Mouse (Mus musculus) heart, adult 8-10 months (tissue): ENCODE data around the gene BC004004. TPM values are rescaled to one million over a fixed set of nuclear protein-coding genes. Genes with fewer than 3 reads are reported as not detected.
"Not testable (repeated sequence)": the region's sequence is repeated elsewhere in the genome, so short reads cannot be mapped to it uniquely, and the experiment has no call there.

ENCODE experiments used
- DNase-seq: peaks from one replicate; pipeline ENCODE4 v3.0.0; 2022; ENCODE audit warnings: low spot score
- total RNA-seq, 4 experiments: library from RNA; stranded (reverse); gene quantifications; 2 replicates each; pipeline ENCODE4 v1.2.4; 2022

Gene BC004004
- total RNA-seq, 4 experiments from 2014 or later = 294 to 476 (median 372) TPM

DNA sequence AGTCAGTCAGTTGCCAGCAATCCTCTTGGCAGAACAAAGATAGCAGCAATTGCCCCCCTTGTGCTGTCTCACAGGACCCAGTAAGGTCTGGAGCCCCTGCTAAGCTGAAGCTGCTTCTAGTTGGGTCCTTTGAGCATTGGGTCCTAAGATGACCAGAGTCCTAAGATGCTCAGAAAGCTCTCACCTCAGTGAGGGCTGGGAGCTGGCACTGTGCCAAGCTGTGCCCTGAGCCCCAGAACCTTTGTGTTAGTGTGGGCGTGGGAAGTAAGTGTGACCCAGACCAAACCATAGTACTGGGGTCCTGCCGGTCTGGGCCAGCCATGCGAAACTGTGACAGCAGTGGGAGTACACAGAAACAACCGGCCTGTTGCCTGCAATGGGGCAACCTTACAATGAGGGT lies 30.7 kb downstream of the BC004004 start:
- DNase-seq = no peak

DNA sequence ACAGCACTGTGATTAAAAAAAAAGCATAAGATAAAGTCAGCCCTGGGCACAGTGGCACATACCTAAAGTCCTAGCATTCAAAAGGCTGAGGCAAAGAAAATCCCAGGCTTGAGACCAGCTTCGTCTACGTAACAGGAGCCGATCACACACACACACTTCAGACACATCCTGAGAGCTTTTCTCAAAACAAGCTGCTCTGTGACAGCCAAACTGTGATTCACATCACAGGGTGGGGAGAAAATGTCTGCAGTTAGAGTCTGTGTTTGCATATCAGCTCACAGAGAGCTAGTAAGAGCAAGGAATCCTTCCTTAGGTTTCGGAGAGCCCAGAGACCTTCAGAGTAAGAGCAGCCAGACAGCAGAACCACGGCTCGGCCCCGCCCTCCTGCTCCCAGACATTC lies 32.3 kb downstream of the BC004004 start:
- no peak for DNase-seq

- DNase-seq = no peak
Measured at GRCm38 (mm10) chr17:29301421-29301820, 32.8 kb downstream of the BC004004 start.

GRCm38 (mm10) chr17:29302149-29302548 lies 33.6 kb downstream of the BC004004 start:
- DNase-seq = no peak

DNA sequence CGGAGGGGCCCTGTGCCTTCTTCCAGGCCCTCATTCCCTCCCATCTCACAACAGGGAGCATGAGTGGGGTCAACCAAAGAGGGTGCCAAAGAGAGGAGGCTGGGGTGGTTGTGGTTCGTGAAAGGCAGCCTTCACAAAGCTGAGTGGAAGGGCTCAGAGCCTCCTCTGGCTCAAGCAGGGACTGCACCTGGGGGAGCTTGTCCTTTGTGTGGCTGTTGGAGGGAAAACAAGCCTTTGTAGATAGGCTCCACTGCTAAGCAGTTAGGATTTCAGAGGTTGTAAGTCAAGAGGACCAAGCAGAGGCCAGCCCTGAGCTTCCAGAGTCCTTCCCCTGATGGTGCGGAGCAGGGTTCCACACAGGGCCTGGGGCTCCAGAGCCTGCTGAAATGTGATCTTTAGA lies 34.5 kb downstream of the BC004004 start:
- no peak for DNase-seq

DNA sequence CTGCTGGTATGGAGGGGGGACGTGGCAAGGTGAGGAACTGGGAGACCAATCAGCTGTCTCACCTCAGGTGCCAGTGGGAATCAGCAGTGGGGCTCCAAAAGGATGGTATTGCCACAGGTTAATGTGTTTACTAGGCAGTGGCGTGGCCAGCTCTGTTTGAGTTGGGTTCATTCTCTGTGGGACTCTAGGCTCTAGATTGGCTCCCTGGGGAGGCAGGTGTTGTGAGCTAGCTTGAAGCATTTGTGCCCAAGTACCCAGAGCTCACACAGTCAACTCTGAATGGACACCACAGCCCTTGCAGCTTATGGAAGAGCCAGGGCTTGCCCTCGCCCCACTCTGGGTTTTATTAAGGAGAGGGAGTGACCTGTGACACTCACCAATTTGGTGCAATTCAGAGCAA lies 35.3 kb downstream of the BC004004 start:
- DNase-seq = no peak

DNA sequence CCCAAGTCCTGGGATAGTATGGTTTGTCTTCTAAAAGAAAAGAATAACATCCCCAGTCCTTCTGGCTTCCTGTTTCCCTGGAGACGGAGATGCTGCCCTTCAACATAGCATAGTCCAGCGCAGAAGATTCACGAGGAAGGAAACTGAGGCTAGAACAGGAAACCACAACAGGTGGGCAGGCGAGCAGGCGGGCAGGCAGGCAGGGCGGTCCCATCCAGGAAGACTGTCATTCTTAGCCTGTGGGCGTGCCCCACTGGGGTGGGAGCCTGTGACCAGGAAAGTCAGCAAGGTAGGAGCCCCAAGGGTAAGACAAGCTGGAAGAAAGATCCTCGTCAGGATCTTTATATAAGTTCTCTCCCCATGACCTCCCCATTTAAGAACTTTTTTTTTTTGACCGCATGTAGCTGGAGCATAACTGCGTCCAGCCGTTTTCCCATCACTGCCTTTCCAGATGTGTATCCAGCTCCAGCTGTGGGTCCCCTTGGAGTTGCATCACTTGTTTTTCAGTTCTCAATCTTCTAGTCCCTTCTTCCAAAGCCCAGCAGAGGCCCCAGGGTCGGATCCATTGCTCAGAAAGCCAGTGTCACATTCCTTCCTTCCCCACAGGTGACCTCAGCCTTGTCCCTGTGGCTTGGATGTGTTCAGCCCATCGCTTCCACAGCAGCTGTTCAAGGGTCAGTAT lies 35.9 kb downstream of the BC004004 start:
- peak; percentile 42 for DNase-seq

DNA sequence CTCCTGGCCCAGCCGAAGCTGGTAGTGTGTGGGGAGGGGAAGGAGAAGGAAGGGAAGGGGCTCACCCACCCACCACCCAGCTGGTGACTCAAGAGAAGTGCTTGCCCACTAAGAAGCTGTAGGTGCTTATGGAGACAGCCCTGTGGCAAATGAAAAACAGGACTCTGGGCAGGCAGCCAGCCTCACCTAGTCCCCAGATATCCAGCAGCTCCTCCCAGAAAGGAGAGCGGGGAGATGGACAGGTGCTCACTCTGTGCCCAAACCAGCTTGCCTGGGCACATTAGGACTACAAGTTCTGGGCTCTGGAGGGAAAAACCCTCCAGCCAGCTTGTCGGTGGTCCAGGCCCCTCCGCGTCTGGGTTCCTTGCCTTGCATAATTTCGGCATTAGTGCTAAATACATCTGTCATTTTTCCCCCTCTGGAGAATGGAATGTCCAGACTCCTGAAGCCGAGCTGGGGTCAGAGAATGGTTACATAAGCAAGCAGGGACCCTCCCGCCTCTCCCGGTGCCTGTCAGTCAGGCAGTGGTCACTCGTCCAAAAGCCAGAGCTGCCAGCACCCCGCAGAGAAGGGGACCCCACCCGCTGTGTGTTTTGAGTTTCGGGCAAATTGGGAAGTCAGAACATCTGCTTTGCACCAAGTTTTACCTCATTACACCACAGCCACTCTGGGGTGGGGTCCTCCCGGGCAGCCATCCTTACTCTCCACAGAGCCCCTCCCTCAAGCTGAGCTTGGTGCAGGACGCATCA lies 36.6 kb downstream of the BC004004 start:
- DNase-seq = no peak

GRCm38 (mm10) chr17:29305871-29306270 lies 37.3 kb downstream of the BC004004 start:
- DNase-seq = no peak

DNA sequence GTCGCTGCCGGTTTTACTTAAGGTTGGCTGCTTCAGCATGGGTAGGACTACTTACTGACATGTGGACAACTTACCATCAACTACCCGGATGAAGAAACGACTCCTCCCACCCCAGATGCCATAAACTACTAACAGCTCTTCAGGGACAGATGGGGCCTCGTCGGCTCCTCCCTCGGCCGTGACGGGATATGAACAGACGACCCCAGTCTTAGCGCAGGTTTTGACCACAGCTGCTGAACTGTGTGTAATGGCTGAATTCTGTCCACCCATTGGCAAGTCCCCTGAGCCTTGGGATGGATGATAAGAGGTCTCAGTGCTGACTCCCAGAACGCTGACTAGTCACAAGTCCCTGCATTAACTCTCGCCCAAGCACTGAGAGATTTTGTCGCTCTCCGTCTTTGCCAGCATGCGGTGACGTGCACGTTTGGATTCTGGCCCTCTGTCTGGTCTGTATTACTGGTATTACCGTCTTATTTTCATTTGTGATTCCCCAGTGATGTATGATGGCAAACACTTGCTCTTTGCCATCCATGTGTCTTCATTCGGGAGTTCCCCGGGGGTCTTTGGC lies 41.6 kb downstream of the BC004004 start:
- peak; percentile 39 for DNase-seq

GRCm38 (mm10) chr17:29311602-29312001 lies 43.0 kb downstream of the BC004004 start:
- no peak for DNase-seq

DNA sequence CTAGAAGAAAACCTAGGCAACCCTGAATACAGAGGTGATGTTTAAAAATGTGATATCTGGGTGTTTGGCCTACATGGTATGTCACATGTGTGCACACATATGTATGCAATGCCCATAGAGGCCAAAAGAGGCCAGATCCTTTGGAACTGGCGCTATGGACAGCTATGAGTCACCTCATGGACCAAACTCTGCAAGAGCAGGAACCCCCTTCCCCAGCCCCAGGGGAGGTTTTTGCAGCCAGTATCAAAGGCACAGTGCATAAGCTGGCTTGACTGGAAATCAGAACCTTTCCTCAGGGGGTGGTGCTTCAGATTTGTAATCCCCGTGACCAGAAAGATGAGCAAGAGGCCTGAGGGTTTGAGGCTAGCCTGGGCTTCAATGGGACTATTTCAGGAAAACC lies 43.5 kb downstream of the BC004004 start:
- no peak for DNase-seq

DNA sequence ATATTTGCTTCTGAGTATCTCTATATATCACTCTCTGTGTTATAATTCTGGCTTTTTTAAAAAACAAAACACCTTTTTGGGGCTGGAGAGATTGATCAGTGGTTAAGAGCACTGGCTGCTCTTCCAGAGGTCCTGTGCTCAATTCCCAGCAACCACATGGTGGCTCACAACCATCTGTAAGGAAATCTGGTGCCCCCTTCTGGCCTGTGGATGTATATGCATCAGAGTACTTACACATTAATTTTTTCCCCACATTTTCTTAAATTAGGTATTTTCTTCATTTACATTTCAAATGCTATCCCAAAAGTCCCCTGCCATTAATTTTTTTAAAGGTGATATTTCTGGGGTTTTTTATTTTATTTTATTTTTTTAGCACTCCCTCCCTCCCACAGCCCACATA lies 44.7 kb downstream of the BC004004 start:
- DNase-seq = no peak

GRCm38 (mm10) chr17:29315672-29316465 lies 47.3 kb downstream of the BC004004 start:
- no peak for DNase-seq

- DNase-seq = no peak
Measured at GRCm38 (mm10) chr17:29316891-29317290, 48.3 kb downstream of the BC004004 start.

DNA sequence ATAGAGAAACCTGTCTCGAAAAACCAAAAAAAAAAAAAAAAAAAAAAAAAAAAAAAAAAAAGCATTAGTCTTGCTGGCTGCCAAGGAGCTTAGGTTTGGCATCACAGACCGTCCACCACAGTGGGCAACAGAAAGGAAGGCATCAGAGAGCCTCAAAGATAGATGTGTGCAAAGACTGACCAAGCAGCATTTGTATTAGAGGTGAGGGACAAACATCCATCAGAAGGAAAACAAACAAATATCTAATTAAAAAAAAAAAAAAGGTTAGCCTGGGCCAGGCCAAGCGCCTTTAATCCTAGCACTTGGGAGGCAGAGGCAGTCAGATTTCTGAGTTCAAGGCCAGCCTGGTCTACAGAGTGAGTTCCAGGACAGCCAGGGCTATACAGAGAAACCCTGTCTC lies 48.8 kb downstream of the BC004004 start, which contains the start of gene Pi16:
Pi16 (plus strand) TSS at position 301 of the 400 bp plus-strand sequence.
- DNase-seq = not testable (repeated sequence)

DNA sequence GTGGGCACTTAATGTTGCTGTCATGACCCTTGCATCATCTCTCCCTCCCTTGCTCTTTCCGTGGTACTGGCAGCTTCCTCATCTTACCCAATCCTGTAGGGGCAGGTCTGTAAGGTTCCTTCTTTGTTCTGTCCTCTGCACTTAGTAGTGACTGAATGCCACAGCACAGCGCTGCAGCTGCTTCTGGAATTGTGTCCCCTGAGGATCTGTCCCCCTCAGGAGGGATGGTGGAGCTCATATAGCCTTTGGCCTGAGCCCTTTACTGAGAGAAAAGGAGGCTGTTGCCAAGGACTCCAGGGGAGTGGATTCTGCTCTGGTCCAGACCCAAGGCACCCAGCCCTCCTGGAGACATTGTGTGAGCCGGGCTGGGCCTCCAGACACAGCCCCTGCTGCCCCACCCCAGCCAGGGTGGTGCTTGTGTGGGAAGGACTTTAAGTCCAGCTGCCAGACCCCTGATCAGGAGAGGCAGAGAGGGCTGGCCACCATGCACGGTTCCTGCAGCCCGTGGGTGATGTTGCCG lies 50.2 kb downstream of the BC004004 start:
- DNase-seq = no peak

DNA sequence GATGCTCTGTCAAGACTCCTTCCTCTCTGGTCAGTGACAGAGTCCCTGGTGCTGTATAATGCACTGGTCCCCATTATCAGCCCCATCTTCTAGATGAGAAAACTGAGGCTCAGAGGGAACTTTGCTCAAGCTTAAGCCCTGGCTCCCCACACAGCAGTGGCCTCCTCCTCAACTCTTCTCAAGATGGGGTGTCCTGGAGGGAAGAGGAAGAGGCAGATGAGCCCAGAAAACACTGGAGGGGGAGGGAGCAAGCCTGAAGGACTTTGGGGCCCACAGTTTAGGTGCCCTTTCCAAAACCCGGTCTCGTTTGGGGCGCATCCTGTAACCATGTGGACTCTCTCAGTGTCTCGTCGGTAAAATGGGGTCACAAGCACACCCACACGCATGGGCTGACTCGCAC lies 50.9 kb downstream of the BC004004 start:
- no peak for DNase-seq

DNA sequence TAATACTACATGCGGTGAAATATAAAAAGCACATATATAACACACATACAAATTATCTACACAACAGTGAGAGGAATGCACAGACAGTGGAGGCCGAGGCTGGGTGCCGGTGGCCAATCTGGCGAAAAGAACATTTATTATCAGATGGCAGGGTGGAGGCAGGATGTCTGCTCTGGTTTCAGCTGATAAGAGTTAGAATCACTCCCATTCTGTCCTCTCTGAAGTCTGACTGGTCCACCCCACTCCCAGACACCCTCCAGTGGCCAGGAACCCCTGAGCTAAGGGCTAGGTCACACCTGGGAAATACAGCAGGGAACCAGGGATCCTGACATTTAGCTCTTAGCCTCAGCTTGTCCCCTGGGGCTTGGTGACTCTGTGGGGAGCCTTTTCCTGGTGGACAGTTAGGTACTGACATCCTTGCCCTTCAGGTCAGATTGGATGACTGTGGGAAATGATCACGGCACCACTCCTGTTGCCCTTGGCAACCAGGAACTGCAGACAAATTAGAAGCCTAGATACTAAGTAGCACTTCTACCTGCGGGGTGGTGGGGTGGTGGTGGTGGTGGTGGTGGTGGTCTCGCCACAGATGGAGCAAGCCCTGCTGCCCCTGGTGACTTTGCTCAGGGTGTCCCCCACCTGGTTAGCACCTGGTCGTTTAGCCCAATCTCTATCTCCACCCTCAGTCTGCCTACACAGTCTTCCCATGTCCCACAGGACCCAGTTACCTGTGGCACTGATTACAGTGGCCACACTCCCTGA lies 51.5 kb downstream of the BC004004 start:
- no peak for DNase-seq

- no peak for DNase-seq
Measured at GRCm38 (mm10) chr17:29321765-29322602, 53.4 kb downstream of the BC004004 start.
